Mouse (Mus musculus) erythroid progenitor cell, adult 5-6 weeks (primary cell): ENCODE results near the gene Pou2f1. TPM values are rescaled to one million over a fixed set of nuclear protein-coding genes. Genes with fewer than 3 reads are reported as not detected.

Experiments
- ATAC-seq: replicated peaks from 2 replicates; pipeline ENCODE4 v1.8.0; 2016; ENCODE audit warnings: moderate number of reproducible peaks, mild to moderate bottlenecking, moderate TSS enrichment, inconsistent platforms; ENCODE audit not compliant: poor library complexity, low FRiP score, severe bottlenecking
- total RNA-seq, 2 experiments: library from RNA; stranded (forward) in 1 of 2; stranded (reverse) in 1 of 2; fragments of 150-400 nt in 1 of 2; fragments of 186-747, 209-891 nt in 1 of 2; gene quantifications; 2 replicates each; pipeline versions ENCODE4 v1.2.3 to v1.2.4; 2015 to 2017; ENCODE audit warnings: low replicate concordance in 2 of 2

The Pou2f1 gene
- total RNA-seq, 2 experiments from 2014 or later: 26.4 to 54.1 TPM

- no peak for ATAC-seq
These were observed 98.9 kb downstream of the Pou2f1 start for GRCm38 (mm10) chr1:165903596-165903995.

GRCm38 (mm10) chr1:165891686-165892085 lies 110.8 kb downstream of the Pou2f1 start:
- ATAC-seq: no peak

GRCm38 (mm10) chr1:165882146-165882900 lies 120.2 kb downstream of the Pou2f1 start:
- no peak for ATAC-seq

GRCm38 (mm10) chr1:165878751-165879150 lies 123.7 kb downstream of the Pou2f1 start:
- ATAC-seq: no peak

GRCm38 (mm10) chr1:165875520-165876284 lies 126.8 kb downstream of the Pou2f1 start:
- ATAC-seq: no peak

- ATAC-seq: no peak
These were observed 127.8 kb downstream of the Pou2f1 start for GRCm38 (mm10) chr1:165874645-165875044.

GRCm38 (mm10) chr1:165868659-165869058 lies 133.8 kb downstream of the Pou2f1 start:
- no peak for ATAC-seq

- ATAC-seq: no peak
These were observed 135.7 kb downstream of the Pou2f1 start for GRCm38 (mm10) chr1:165866630-165867280.

GRCm38 (mm10) chr1:165864864-165865795 lies 137.3 kb downstream of the Pou2f1 start:
- no peak for ATAC-seq

GRCm38 (mm10) chr1:165862059-165862458 lies 140.4 kb downstream of the Pou2f1 start:
- no peak for ATAC-seq

- no peak for ATAC-seq
These were observed 141.3 kb downstream of the Pou2f1 start for GRCm38 (mm10) chr1:165861235-165861609.

- no peak for ATAC-seq
These were observed 141.9 kb downstream of the Pou2f1 start for GRCm38 (mm10) chr1:165860373-165861234.

- no peak for ATAC-seq
These were observed 144.1 kb downstream of the Pou2f1 start for GRCm38 (mm10) chr1:165858356-165858755.

GRCm38 (mm10) chr1:165857279-165857678 lies 145.2 kb downstream of the Pou2f1 start:
- no peak for ATAC-seq

GRCm38 (mm10) chr1:165855759-165856545 lies 146.5 kb downstream of the Pou2f1 start:
- no peak for ATAC-seq

GRCm38 (mm10) chr1:165853729-165854420 lies 148.6 kb downstream of the Pou2f1 start:
- peak; percentile 33; the same call in 1 of the 2 replicates for ATAC-seq

GRCm38 (mm10) chr1:165853131-165853721 lies 149.3 kb downstream of the Pou2f1 start:
- no peak for ATAC-seq
